Mouse (Mus musculus): Measurements from ENCODE around the gene Olfr480. TPM values are rescaled to one million over a fixed set of nuclear protein-coding genes. Genes with fewer than 3 reads are reported as not detected.

The Olfr480 gene
- not detected in 2 replicates for polyA plus RNA-seq (2015; fragmentation: Nextera tagmentation; extraction: Ambion mirVana)

- H3K9ac ChIP-seq (replicated peaks; ENCODE audit: low read depth, low read length), result no peak within 1 kb of the TSS
- H3K27ac ChIP-seq (ENCODE audit: low read length), result no peak within 1 kb of the TSS
- H3K36me3 ChIP-seq (ENCODE audit: control insufficient read depth, insufficient read depth), result no peaks in the 10 kb centered on the region
- 91% methylated on average over 1 of the region's 1 CpGs for WGBS
- H3K9me3 ChIP-seq (ENCODE audit: control insufficient read depth, low read length), result no peaks in the 10 kb centered on the region
- no peak for ATAC-seq
- H3K4me2 ChIP-seq (ENCODE audit: low read length), result no peak within 1 kb of the TSS
- H3K4me1 ChIP-seq (replicated peaks; ENCODE audit: control insufficient read depth, insufficient read depth, low read length), result no peaks in the 10 kb centered on the region
- no peaks in the 10 kb centered on the region for H3K27me3 ChIP-seq (replicated peaks; ENCODE audit: control insufficient read depth, insufficient read depth, low read length)
- H3K4me3 ChIP-seq (replicated peaks; ENCODE audit: low read length), result no peak within 1 kb of the TSS
Observed at GRCm38 (mm10) chr7:108067246-108067645, at the start of gene Olfr480. Gene Olfr480 (minus strand): TSS chr7:108067346.

- ATAC-seq, result no peak
- Histone ChIP-seq H3K4me3 (replicated peaks; ENCODE audit: low read length) (no peak within 1 kb of the TSS), H3K9ac (replicated peaks; ENCODE audit: low read depth, low read length) (no peak within 1 kb of the TSS), H3K4me1 (replicated peaks; ENCODE audit: control insufficient read depth, insufficient read depth, low read length) (no peaks in the 10 kb centered on the region), H3K27me3 (replicated peaks; ENCODE audit: control insufficient read depth, insufficient read depth, low read length) (no peaks in the 10 kb centered on the region), H3K9me3 (ENCODE audit: control insufficient read depth, low read length) (no peaks in the 10 kb centered on the region), H3K36me3 (ENCODE audit: control insufficient read depth, insufficient read depth) (no peaks in the 10 kb centered on the region), H3K4me2 (ENCODE audit: low read length) (no peak within 1 kb of the TSS), H3K27ac (ENCODE audit: low read length) (no peak within 1 kb of the TSS)
- WGBS, result 90% methylated on average over 1 of the region's 1 CpGs
Observed at GRCm38 (mm10) chr7:108100549-108100948, 33.4 kb upstream of the Olfr480 start, which contains the start of gene Olfr483. Gene Olfr483 (plus strand): TSS chr7:108100849.

- Histone ChIP-seq H3K9ac (replicated peaks; ENCODE audit: low read depth, low read length) (no peak within 1 kb of the TSS), H3K4me1 (replicated peaks; ENCODE audit: control insufficient read depth, insufficient read depth, low read length) (no peaks in the 10 kb centered on the region), H3K4me3 (replicated peaks; ENCODE audit: low read length) (no peak within 1 kb of the TSS), H3K27ac (ENCODE audit: low read length) (no peak within 1 kb of the TSS), H3K4me2 (ENCODE audit: low read length) (no peak within 1 kb of the TSS), H3K27me3 (replicated peaks; ENCODE audit: control insufficient read depth, insufficient read depth, low read length) (no peaks in the 10 kb centered on the region), H3K36me3 (ENCODE audit: control insufficient read depth, insufficient read depth) (no peaks in the 10 kb centered on the region), H3K9me3 (ENCODE audit: control insufficient read depth, low read length) (no peaks in the 10 kb centered on the region)
- WGBS, result 91% methylated on average over 1 of the region's 1 CpGs
- no peak for ATAC-seq
Observed at GRCm38 (mm10) chr7:108097486-108097885, 30.3 kb upstream of the Olfr480 start, which contains the start of gene Olfr482. Gene Olfr482 (minus strand): TSS chr7:108097586.

DNA sequence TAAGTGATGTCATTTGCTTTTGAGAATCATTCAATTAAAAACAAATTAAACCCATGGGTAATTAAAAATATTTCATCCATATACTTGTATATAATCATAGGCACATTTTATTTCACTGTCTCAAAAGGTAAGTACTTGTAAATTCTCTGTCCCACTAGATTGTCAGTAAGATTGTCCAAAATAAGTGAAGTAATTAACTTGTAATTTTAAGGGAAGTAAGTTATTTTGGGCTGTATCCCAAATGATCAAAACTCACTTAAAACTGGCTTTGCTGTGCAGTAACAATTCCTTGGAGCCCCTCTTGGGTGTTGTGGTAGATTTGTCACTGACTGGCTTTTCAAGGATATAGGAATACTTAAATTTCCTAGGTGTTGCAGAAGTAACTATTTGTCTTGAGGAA, 12.4 kb upstream of the Olfr480 start, which contains the start of gene Olfr481:
Gene Olfr481, plus strand, starts transcription at position 301 of the 400 bp plus-strand sequence.
- ATAC-seq, result no peak
- Histone ChIP-seq H3K9me3 (ENCODE audit: control insufficient read depth, low read length) (no peaks in the 10 kb centered on the region), H3K9ac (replicated peaks; ENCODE audit: low read depth, low read length) (no peak within 1 kb of the TSS), H3K4me3 (replicated peaks; ENCODE audit: low read length) (no peak within 1 kb of the TSS), H3K4me2 (ENCODE audit: low read length) (no peak within 1 kb of the TSS), H3K36me3 (ENCODE audit: control insufficient read depth, insufficient read depth) (no peaks in the 10 kb centered on the region), H3K27me3 (replicated peaks; ENCODE audit: control insufficient read depth, insufficient read depth, low read length) (no peaks in the 10 kb centered on the region), H3K4me1 (replicated peaks; ENCODE audit: control insufficient read depth, insufficient read depth, low read length) (no peaks in the 10 kb centered on the region), H3K27ac (ENCODE audit: low read length) (no peak within 1 kb of the TSS)

DNA sequence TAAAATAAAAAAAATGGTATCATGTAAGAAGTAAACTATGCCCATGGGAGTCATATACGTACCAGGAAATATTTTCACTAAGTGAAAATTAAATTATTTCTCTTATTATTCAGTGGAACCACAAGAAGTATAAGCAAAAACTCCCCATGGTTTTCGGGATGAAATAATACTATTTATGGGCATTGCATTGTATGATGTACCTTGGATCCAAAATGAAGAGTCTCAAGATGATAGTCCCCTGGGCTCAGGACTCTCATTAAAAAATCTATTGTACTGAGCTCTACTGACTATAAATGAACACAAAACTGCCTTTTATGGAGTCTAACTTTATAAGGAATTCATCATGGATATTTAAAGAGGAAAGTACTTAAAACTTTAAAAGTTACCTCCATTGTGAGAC, 16.8 kb downstream of the Olfr480 start, which contains the start of gene Olfr479:
Gene Olfr479, plus strand, starts transcription at position 301 of the 400 bp plus-strand sequence.
- no peaks in the 10 kb centered on the region for H3K4me1 ChIP-seq (replicated peaks; ENCODE audit: control insufficient read depth, insufficient read depth, low read length)
- no peak within 1 kb of the TSS for H3K27ac ChIP-seq (ENCODE audit: low read length)
- H3K9me3 ChIP-seq (ENCODE audit: control insufficient read depth, low read length), result no peaks in the 10 kb centered on the region
- H3K4me2 ChIP-seq (ENCODE audit: low read length), result no peak within 1 kb of the TSS
- WGBS, result 90% methylated on average over 2 of the region's 2 CpGs
- ATAC-seq, result no peak
- no peaks in the 10 kb centered on the region for H3K36me3 ChIP-seq (ENCODE audit: control insufficient read depth, insufficient read depth)
- no peak within 1 kb of the TSS for H3K9ac ChIP-seq (replicated peaks; ENCODE audit: low read depth, low read length)
- no peak within 1 kb of the TSS for H3K4me3 ChIP-seq (replicated peaks; ENCODE audit: low read length)
- H3K27me3 ChIP-seq (replicated peaks; ENCODE audit: control insufficient read depth, insufficient read depth, low read length), result no peaks in the 10 kb centered on the region

DNA sequence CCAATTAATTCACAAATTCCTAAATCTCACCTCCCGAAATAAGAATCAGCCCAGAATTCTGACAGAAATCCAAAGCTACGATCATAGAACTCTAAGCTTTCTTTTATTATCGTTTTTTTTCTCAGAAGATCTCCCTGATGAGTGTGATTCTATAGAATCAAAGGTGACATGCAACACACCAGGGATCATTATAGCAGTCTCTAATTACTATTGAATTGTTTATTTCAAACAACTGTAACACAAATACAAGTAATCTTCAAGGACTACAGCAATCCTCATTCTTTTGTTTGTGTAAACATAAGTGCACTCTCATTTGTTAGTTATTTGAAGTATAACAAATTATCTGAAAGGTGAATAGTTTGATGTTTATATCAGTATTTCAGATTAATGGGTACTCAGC, 33.3 kb downstream of the Olfr480 start, which contains the start of gene Olfr478:
Gene Olfr478, minus strand, starts transcription at position 101 of the 400 bp plus-strand sequence.
- H3K27me3 ChIP-seq (replicated peaks; ENCODE audit: control insufficient read depth, insufficient read depth, low read length), result no peaks in the 10 kb centered on the region
- WGBS, result 79% methylated on average over 3 of the region's 3 CpGs
- no peaks in the 10 kb centered on the region for H3K9me3 ChIP-seq (ENCODE audit: control insufficient read depth, low read length)
- H3K4me2 ChIP-seq (ENCODE audit: low read length), result no peak within 1 kb of the TSS
- H3K9ac ChIP-seq (replicated peaks; ENCODE audit: low read depth, low read length), result no peak within 1 kb of the TSS
- no peaks in the 10 kb centered on the region for H3K4me1 ChIP-seq (replicated peaks; ENCODE audit: control insufficient read depth, insufficient read depth, low read length)
- H3K36me3 ChIP-seq (ENCODE audit: control insufficient read depth, insufficient read depth), result no peaks in the 10 kb centered on the region
- no peak for ATAC-seq
- no peak within 1 kb of the TSS for H3K4me3 ChIP-seq (replicated peaks; ENCODE audit: low read length)
- H3K27ac ChIP-seq (ENCODE audit: low read length), result no peak within 1 kb of the TSS

Other genes starting within 250 kb of the Olfr480 start
- not detected in 2 replicates for gene Olfr469, start 241.8 kb downstream of the Olfr480 start, polyA plus RNA-seq (2015; fragmentation: Nextera tagmentation; extraction: Ambion mirVana)
- not detected in 2 replicates for gene Olfr470, start 219.9 kb downstream of the Olfr480 start, polyA plus RNA-seq (2015; fragmentation: Nextera tagmentation; extraction: Ambion mirVana)
- gene Olfr472, start 169.4 kb downstream of the Olfr480 start, polyA plus RNA-seq (2015; fragmentation: Nextera tagmentation; extraction: Ambion mirVana), result not detected in 2 replicates
- not detected in 2 replicates for gene Olfr473, start 136.9 kb downstream of the Olfr480 start, polyA plus RNA-seq (2015; fragmentation: Nextera tagmentation; extraction: Ambion mirVana)
- not detected in 2 replicates for gene Olfr474, start 112.7 kb downstream of the Olfr480 start, polyA plus RNA-seq (2015; fragmentation: Nextera tagmentation; extraction: Ambion mirVana)
- gene Olfr476, start 102.5 kb downstream of the Olfr480 start, polyA plus RNA-seq (2015; fragmentation: Nextera tagmentation; extraction: Ambion mirVana), result not detected in 2 replicates
- not detected in 2 replicates for gene Olfr477, start 80.7 kb downstream of the Olfr480 start, polyA plus RNA-seq (2015; fragmentation: Nextera tagmentation; extraction: Ambion mirVana)
- not detected in 2 replicates for gene Olfr478, start 33.4 kb downstream of the Olfr480 start, polyA plus RNA-seq (2015; fragmentation: Nextera tagmentation; extraction: Ambion mirVana)
- gene Olfr479, start 16.7 kb downstream of the Olfr480 start, polyA plus RNA-seq (2015; fragmentation: Nextera tagmentation; extraction: Ambion mirVana), result not detected in 2 replicates
- gene Olfr481, start 12.5 kb upstream of the Olfr480 start, polyA plus RNA-seq (2015; fragmentation: Nextera tagmentation; extraction: Ambion mirVana), result not detected in 2 replicates
- not detected in 2 replicates for gene Olfr482, start 30.2 kb upstream of the Olfr480 start, polyA plus RNA-seq (2015; fragmentation: Nextera tagmentation; extraction: Ambion mirVana)
- not detected in 2 replicates for gene Olfr483, start 33.5 kb upstream of the Olfr480 start, polyA plus RNA-seq (2015; fragmentation: Nextera tagmentation; extraction: Ambion mirVana)
- not detected in 2 replicates for gene Olfr484, start 60.1 kb upstream of the Olfr480 start, polyA plus RNA-seq (2015; fragmentation: Nextera tagmentation; extraction: Ambion mirVana)
- gene Olfr485, start 92.5 kb upstream of the Olfr480 start, polyA plus RNA-seq (2015; fragmentation: Nextera tagmentation; extraction: Ambion mirVana), result not detected in 2 replicates
- gene Olfr486, start 105.4 kb upstream of the Olfr480 start, polyA plus RNA-seq (2015; fragmentation: Nextera tagmentation; extraction: Ambion mirVana), result not detected in 2 replicates
- not detected in 2 replicates for gene Olfr487, start 147.3 kb upstream of the Olfr480 start, polyA plus RNA-seq (2015; fragmentation: Nextera tagmentation; extraction: Ambion mirVana)
- gene Olfr488, start 191.0 kb upstream of the Olfr480 start, polyA plus RNA-seq (2015; fragmentation: Nextera tagmentation; extraction: Ambion mirVana), result not detected in 2 replicates
- gene Olfr490, start 221.6 kb upstream of the Olfr480 start, polyA plus RNA-seq (2015; fragmentation: Nextera tagmentation; extraction: Ambion mirVana), result not detected in 2 replicates
- gene Olfr491, start 246.1 kb upstream of the Olfr480 start, polyA plus RNA-seq (2015; fragmentation: Nextera tagmentation; extraction: Ambion mirVana), result not detected in 2 replicates